Mouse (Mus musculus) midbrain, embryonic 14.5 days (tissue): ENCODE results near the gene Orc1. TPM values are rescaled to one million over a fixed set of nuclear protein-coding genes. Genes with fewer than 3 reads are reported as not detected.

Source experiments
- ATAC-seq: fragments of 200-750 bp; cut with Nextera tagmentation; 2 replicates; pipeline ENCODE4 v1.8.0; 2017; ENCODE audit warnings: moderate number of reproducible peaks, moderate library complexity; ENCODE audit not compliant: low FRiP score, low TSS enrichment
- DNase-seq: peaks from one replicate; pipeline ENCODE4 v3.0.0-alpha.2; 2015
- H3K27ac ChIP-seq: fragments of 300-500 bp; sonication (generic); replicated peaks from 2 replicates; pipeline ENCODE4 v1.5.1; 2014; ENCODE audit warnings: mild to moderate bottlenecking, low read depth, low read length, moderate library complexity
- H3K27me3 ChIP-seq: fragments of 300-500 bp; sonication (generic); 2 replicates; pipeline ENCODE4 v1.6.1; 2014; ENCODE audit warnings: low read length, control low read depth, mixed read lengths; ENCODE audit not compliant: control insufficient read depth, insufficient read depth
- H3K36me3 ChIP-seq: fragments of 300-500 bp; sonication (generic); 2 replicates; pipeline ENCODE4 v1.6.1; 2014; ENCODE audit warnings: low read length, control low read depth; ENCODE audit not compliant: control insufficient read depth, insufficient read depth
- H3K4me1 ChIP-seq: fragments of 300-500 bp; sonication (generic); 2 replicates; pipeline ENCODE4 v1.6.1; 2014; ENCODE audit warnings: mild to moderate bottlenecking, antibody characterized with exemption, low read length, control low read depth; ENCODE audit not compliant: control insufficient read depth, insufficient read depth
- H3K4me2 ChIP-seq: fragments of 300-500 bp; sonication (generic); 2 replicates; pipeline ENCODE4 v1.6.1; 2014; ENCODE audit warnings: mild to moderate bottlenecking, low read length, moderate library complexity
- H3K4me3 ChIP-seq: fragments of 300-500 bp; sonication (generic); replicated peaks from 2 replicates; pipeline ENCODE4 v1.5.1; 2014; ENCODE audit warnings: low read depth, low read length
- H3K9ac ChIP-seq: fragments of 300-500 bp; sonication (generic); replicated peaks from 2 replicates; pipeline ENCODE4 v1.6.1; 2014; ENCODE audit warnings: mild to moderate bottlenecking, low read length, moderate library complexity
- H3K9me3 ChIP-seq: fragments of 300-500 bp; sonication (generic); 2 replicates; pipeline ENCODE4 v1.6.1; 2016; ENCODE audit warnings: low read length, control low read depth, mixed read lengths; ENCODE audit not compliant: control insufficient read depth
- WGBS: fragments of 180-500 bp; shearing (Covaris S2); extraction: QIAGEN DNeasy Blood & Tissue Kit; methylation state at CpG from one replicate; pipeline ENCODE4 v1.1.7; 2014; 5-methylcytosine and 5-hydroxymethylcytosine counted together
- polyA plus RNA-seq: library from polyadenylated mRNA; unstranded; fragments of >200 nt; fragmentation: Nextera tagmentation; extraction: Ambion mirVana; gene quantifications from 2 replicates; pipeline ENCODE4 v1.2.1, GENCODE M21; 2014

Orc1 gene
- polyA plus RNA-seq, 1 experiment from 2014 or later: 2.1 TPM

DNA sequence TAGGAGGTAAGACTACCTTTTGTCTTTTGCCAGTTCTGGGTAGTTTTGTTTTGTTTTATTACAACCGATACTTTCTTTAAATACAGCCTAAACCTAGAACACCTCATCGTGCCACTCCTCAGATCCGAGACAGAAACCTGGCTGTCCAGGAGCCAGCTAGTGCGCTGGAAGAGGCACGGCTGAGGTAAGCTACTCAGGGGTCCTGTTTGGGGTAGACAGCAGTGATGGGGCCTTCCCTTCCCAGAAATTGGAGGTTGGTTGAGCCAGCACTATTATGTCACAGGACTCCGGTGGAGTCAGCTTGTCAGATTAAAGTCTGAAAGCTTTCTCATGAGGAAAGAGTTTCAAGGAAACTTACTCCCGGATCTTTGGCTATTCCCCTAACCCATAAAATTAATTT, 22.6 kb downstream of the Orc1 start:
- Histone ChIP-seq H3K9ac (no peak overlapping the region), H3K27ac (no peak overlapping the region), H3K4me3 (no peak overlapping the region), H3K4me2 (no peak overlapping the region), H3K9me3 (no peaks in the 10 kb centered on the region), H3K27me3 (no peaks in the 10 kb centered on the region), H3K36me3 (peaks cover 27% of the 10 kb centered on the region; the same call in 1 of the 2 replicates), H3K4me1 (no peaks in the 10 kb centered on the region)
- ATAC-seq (no peak), DNase-seq (no peak)
- 95% methylated on average over 7 of the region's 7 CpGs for WGBS

DNA sequence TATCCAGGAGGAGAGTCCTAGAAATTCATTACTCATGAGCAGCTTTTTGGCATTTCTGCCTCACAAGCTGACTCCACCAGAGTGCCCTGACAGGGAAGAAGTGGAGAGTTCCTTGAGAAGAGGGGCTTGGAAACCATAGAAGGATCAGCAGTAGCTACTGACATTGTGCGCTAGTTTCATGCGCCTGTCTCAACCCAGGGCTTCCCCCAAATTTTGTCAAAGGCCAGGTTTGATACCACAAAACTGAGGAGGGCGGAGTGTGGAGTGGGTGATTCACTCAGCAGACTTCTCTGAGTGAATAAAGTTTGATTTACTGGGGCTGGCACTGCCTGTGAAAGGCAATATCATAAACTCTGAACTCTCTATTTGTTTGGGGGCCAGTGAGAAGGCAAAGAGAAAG, 29.4 kb downstream of the Orc1 start:
- DNase-seq (no peak), ATAC-seq (no peak)
- Histone ChIP-seq H3K4me3 (no peak overlapping the region), H3K9ac (no peak overlapping the region), H3K27me3 (no peaks in the 10 kb centered on the region), H3K36me3 (peaks cover 16% of the 10 kb centered on the region; the same call in 1 of the 2 replicates), H3K9me3 (no peaks in the 10 kb centered on the region), H3K4me2 (no peak overlapping the region), H3K27ac (no peak overlapping the region), H3K4me1 (no peaks in the 10 kb centered on the region)
- WGBS: 94% methylated on average over 3 of the region's 3 CpGs

DNA sequence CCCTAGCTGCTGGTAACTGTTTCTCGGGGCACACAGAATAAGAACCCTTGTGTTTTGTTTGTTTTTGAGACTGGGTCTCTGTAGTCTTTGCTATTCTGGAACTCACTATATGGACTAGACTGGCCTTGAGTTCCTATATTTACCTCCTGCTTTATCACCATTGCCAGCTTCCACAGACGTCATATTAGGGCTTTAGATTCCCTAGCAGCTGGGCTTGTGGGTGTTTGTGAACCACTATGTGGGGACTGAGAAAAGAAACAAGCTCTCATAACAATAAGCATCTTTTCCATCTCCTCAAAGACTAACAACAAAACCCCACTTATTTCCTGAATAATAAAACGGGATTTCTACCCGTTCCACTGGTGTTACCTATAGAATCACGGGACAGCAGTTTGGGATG, 31.7 kb downstream of the Orc1 start:
- 96% methylated on average over 5 of the region's 5 CpGs for WGBS
- Histone ChIP-seq H3K36me3 (no peaks in the 10 kb centered on the region), H3K9me3 (no peaks in the 10 kb centered on the region), H3K4me2 (no peak overlapping the region), H3K27ac (no peak overlapping the region), H3K4me1 (no peaks in the 10 kb centered on the region), H3K4me3 (no peak overlapping the region), H3K9ac (no peak overlapping the region), H3K27me3 (no peaks in the 10 kb centered on the region)
- no peak for ATAC-seq
- no peak for DNase-seq

DNA sequence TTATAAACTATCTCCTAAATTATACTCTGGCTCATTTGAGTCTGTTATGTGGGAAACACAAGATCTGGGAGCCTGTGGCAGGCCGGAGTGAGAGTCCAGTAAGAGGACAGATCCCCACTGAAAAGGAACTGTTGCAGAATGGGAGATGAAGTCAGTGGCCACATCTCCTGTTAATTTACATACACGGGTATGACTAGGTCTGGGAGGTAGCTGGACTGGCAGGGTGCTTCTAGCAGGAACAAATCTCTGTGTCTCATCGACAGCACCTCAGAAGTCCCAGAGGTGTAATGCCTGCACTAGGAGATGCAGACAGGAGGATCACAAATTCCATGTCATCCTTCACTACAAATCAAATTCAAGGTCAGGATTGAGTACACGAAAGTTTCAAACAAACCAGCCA, 39.4 kb downstream of the Orc1 start:
- Histone ChIP-seq H3K36me3 (no peaks in the 10 kb centered on the region), H3K4me2 (peak overlapping the region; percentile 83), H3K27ac (peak overlapping the region; percentile 89; the same call in 1 of the 2 replicates), H3K9me3 (no peaks in the 10 kb centered on the region), H3K4me1 (peaks cover 12% of the 10 kb centered on the region), H3K27me3 (no peaks in the 10 kb centered on the region), H3K4me3 (peak overlapping the region; percentile 80), H3K9ac (peak overlapping the region; percentile 89)
- no peak for ATAC-seq
- no peak for DNase-seq
- 71% methylated on average over 4 of the region's 4 CpGs for WGBS

DNA sequence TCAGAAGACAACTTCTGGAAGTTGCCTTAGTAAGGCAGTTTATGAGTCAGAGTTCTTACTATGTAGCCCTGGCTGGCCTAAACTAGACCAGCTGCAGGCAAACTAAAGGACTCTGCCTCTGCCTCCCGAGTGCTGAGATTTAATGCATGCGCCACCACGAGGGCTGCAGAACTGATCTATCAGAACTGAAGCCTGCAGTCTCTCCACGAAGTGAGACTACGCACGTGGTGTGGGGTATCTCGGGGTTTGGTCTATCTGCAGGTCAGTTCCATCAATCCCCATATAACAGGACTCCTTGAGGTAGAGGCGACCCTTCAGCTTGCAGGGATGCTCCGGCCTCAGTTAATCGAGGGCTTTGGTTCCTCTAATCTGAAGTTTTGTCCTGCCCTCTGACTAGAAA, 39.9 kb downstream of the Orc1 start:
- peak overlapping the region; percentile 89 for H3K27ac ChIP-seq
- peak overlapping the region; percentile 83 for H3K4me2 ChIP-seq
- under 1% methylated on average over 10 of the region's 10 CpGs for WGBS
- H3K36me3 ChIP-seq: no peaks in the 10 kb centered on the region
- no peaks in the 10 kb centered on the region for H3K9me3 ChIP-seq
- peak overlapping the region; percentile 80 for H3K4me3 ChIP-seq
- peak; percentile 53 for ATAC-seq
- peak; percentile 67 for DNase-seq
- H3K27me3 ChIP-seq: no peaks in the 10 kb centered on the region
- peak overlapping the region; percentile 89 for H3K9ac ChIP-seq
- peaks cover 12% of the 10 kb centered on the region for H3K4me1 ChIP-seq

DNA sequence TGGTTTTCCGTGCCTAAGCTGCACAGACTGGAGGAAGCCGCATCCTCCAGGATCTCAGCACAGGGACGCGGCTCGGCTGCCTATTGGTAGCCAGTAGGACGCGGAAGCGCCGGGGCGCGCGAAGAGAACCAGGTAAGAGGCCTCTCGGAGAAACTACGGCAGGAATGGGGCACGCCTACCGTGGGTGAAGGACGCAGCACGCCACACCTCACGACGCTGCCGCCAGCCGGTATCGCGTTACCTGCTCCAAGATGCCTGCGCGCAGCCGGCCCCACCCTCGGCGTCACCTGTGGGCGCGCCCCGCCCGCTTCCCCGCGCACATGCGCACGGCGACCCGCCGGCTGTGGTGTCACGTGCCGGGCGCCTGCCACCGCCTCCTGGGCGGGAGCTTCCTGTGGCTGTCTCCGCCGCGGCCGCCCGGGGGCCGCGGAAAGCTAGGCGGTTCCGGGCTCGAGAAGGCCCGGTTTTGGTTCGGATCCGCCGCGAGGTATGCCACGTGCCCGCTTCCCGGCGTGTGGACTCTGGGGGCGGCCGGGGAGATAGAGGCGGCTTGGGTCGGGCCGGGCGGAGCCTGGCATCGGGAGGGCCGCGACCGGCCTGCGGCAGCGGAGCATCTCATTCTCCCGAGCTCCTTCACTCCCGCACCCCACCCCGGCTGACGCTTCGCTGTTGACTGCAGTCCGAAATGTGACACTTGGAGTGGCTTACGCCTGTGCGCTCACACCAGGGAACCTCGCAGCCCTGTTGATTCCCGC, 40.5 kb downstream of the Orc1 start, which contains the start of gene Cc2d1b:
Cc2d1b (plus strand) TSS at position 354 of the 755 bp plus-strand sequence.
- H3K36me3 ChIP-seq: peaks cover 5% of the 10 kb centered on the region
- DNase-seq (peak; percentile 96), ATAC-seq (peak; percentile 96)
- peak within 1 kb of the TSS; percentile 83 for H3K4me2 ChIP-seq
- H3K27ac ChIP-seq: peak within 1 kb of the TSS; percentile 89
- peaks cover 12% of the 10 kb centered on the region for H3K4me1 ChIP-seq
- under 1% methylated on average over 86 of the region's 86 CpGs for WGBS
- no peaks in the 10 kb centered on the region for H3K27me3 ChIP-seq
- no peaks in the 10 kb centered on the region for H3K9me3 ChIP-seq
- peak within 1 kb of the TSS; percentile 80 for H3K4me3 ChIP-seq
- peak within 1 kb of the TSS; percentile 89 for H3K9ac ChIP-seq

DNA sequence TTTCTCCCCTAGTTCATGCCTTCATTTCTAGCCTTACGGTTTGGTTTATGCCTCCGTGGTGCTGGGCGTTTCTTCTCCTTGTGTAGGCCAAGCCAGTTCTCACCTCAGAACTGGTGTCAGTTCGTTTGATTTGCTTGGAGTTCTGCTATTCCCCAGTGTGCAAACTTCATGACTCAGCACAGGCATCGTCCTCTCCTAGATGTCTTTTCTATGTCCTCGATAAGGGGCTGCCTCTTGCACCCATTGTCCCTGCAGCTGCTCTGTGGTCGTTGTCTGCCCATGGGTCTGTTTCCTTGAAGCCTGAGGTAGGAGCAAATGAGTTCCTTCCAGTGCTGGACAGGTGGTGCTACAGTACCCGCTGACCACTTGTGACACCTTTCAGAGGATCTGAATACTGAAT, 41.3 kb downstream of the Orc1 start:
- H3K4me2 ChIP-seq: peak overlapping the region; percentile 83
- ATAC-seq (no peak), DNase-seq (no peak)
- peaks cover 13% of the 10 kb centered on the region for H3K36me3 ChIP-seq
- peak overlapping the region; percentile 80 for H3K4me3 ChIP-seq
- peak overlapping the region; percentile 89 for H3K27ac ChIP-seq
- H3K9me3 ChIP-seq: no peaks in the 10 kb centered on the region
- 19% methylated on average over 8 of the region's 8 CpGs for WGBS
- no peaks in the 10 kb centered on the region for H3K27me3 ChIP-seq
- H3K4me1 ChIP-seq: peaks cover 12% of the 10 kb centered on the region
- H3K9ac ChIP-seq: peak overlapping the region; percentile 89

DNA sequence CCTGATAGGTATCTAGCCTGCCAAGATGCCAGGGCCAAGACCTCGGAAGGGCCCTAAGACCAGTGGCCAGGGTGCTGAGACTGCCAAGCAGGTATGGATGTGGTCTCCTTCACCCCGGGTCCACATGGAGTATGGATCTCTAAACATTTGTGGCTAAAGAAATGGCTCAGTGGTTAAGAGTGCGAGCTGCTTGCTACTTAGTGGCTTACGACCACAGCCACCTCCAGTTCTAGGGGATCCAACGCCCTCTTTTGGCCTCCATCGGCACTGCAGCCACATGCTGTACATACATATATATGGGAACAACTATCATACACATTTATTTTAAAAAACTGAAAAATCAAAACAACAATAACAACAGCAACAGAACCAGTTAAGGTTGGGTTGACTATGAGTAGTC, 42.3 kb downstream of the Orc1 start:
- H3K27me3 ChIP-seq: no peaks in the 10 kb centered on the region
- ATAC-seq (no peak), DNase-seq (no peak)
- no peaks in the 10 kb centered on the region for H3K9me3 ChIP-seq
- peaks cover 12% of the 10 kb centered on the region for H3K4me1 ChIP-seq
- no peak overlapping the region for H3K27ac ChIP-seq
- H3K4me3 ChIP-seq: no peak overlapping the region
- no peak overlapping the region for H3K9ac ChIP-seq
- H3K4me2 ChIP-seq: no peak overlapping the region
- peaks cover 22% of the 10 kb centered on the region for H3K36me3 ChIP-seq
- 97% methylated on average over 6 of the region's 6 CpGs for WGBS

DNA sequence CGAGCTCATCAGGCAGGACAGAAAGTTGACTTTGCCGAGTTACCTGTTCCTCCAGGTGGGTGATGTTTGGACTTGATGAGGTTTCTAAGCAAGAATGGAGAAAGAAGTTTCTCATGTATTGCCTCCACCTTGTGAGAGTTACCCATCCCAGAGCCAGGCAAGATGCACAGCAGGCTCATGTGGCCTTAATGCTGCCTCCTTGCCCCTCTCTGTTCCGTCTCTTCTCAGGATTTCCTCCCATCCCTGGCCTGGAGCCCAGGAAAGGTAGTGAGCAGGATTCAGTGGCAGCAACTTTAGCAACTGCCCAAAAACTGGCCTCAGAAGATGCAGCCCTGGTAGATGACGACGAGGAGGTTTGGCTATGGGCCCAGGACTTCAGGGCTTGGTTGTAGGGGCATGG, 47.8 kb downstream of the Orc1 start:
- Histone ChIP-seq H3K9me3 (no peaks in the 10 kb centered on the region), H3K36me3 (peaks cover 76% of the 10 kb centered on the region), H3K4me1 (no peaks in the 10 kb centered on the region), H3K4me2 (no peak overlapping the region), H3K27ac (no peak overlapping the region), H3K4me3 (no peak overlapping the region), H3K9ac (no peak overlapping the region), H3K27me3 (no peaks in the 10 kb centered on the region)
- DNase-seq (no peak), ATAC-seq (no peak)
- 91% methylated on average over 5 of the region's 5 CpGs for WGBS
